Mouse (Mus musculus): ENCODE data around the gene Gm49661.

Gene Gm49661

GRCm38 (mm10) chr8:84969241-84970134, at the start of gene Gm49661, which contains the start of the genes Prdx2 and Rnaseh2a:
Gene Gm49661 (minus strand): TSS chr8:84969433.
Gene Prdx2 (plus strand): TSS chr8:84969587.
Gene Rnaseh2a (minus strand): TSS chr8:84969767.
- TF ChIP-seq NANOG (IDR thresholded peaks at IDR 0.05; ENCODE audit: borderline replicate concordance, low read length) (no peak), CTCF (conservative IDR thresholded peaks at IDR 0.05; ENCODE audit: low read length) (no peak), POU5F1 (IDR thresholded peaks at IDR 0.05; ENCODE audit: borderline replicate concordance, low read length) (no peak)
- Histone ChIP-seq H3K4me3 (replicated peaks; ENCODE audit: low read length) (peak within 1 kb of the TSS; percentile 86), H3K27me3 (ENCODE audit: insufficient read depth, low read length) (no peaks in the 10 kb centered on the region), H3K36me3 (ENCODE audit: insufficient read depth, low read length) (peaks cover 46% of the 10 kb centered on the region), H3K4me1 (replicated peaks; ENCODE audit: low read depth, low read length) (peaks cover 64% of the 10 kb centered on the region), H3K9me3 (ENCODE audit: low read length) (no peaks in the 10 kb centered on the region)

GRCm38 (mm10) chr8:85017209-85017608, 48.0 kb upstream of the Gm49661 start:
- peaks cover 25% of the 10 kb centered on the region for H3K27me3 ChIP-seq (ENCODE audit: insufficient read depth, low read length)
- H3K9me3 ChIP-seq (ENCODE audit: low read length) = no peaks in the 10 kb centered on the region
- TF ChIP-seq NANOG (IDR thresholded peaks at IDR 0.05; ENCODE audit: borderline replicate concordance, low read length) (no peak), POU5F1 (IDR thresholded peaks at IDR 0.05; ENCODE audit: borderline replicate concordance, low read length) (no peak), CTCF (conservative IDR thresholded peaks at IDR 0.05; ENCODE audit: low read length) (no peak)
- peaks cover 75% of the 10 kb centered on the region for H3K4me1 ChIP-seq (replicated peaks; ENCODE audit: low read depth, low read length)
- H3K36me3 ChIP-seq (ENCODE audit: insufficient read depth, low read length) = peaks cover 55% of the 10 kb centered on the region
- H3K4me3 ChIP-seq (replicated peaks; ENCODE audit: low read length) = no peak overlapping the region

- Histone ChIP-seq H3K36me3 (ENCODE audit: insufficient read depth, low read length) (peaks cover 50% of the 10 kb centered on the region), H3K4me1 (replicated peaks; ENCODE audit: low read depth, low read length) (peaks cover 71% of the 10 kb centered on the region), H3K27me3 (ENCODE audit: insufficient read depth, low read length) (peaks cover 28% of the 10 kb centered on the region), H3K4me3 (replicated peaks; ENCODE audit: low read length) (no peak overlapping the region; the same call in 1 of the 2 replicates), H3K9me3 (ENCODE audit: low read length) (no peaks in the 10 kb centered on the region)
- no peak for TF ChIP-seq CTCF (conservative IDR thresholded peaks at IDR 0.05; ENCODE audit: low read length)
- TF ChIP-seq NANOG (IDR thresholded peaks at IDR 0.05; ENCODE audit: borderline replicate concordance, low read length) = no peak
- TF ChIP-seq POU5F1 (IDR thresholded peaks at IDR 0.05; ENCODE audit: borderline replicate concordance, low read length) = no peak
Measured at GRCm38 (mm10) chr8:85016724-85017123, 47.5 kb upstream of the Gm49661 start.

GRCm38 (mm10) chr8:85014431-85014830, 45.2 kb upstream of the Gm49661 start, which contains the start of gene Best2:
Gene Best2 (minus strand): TSS chr8:85014531.
- H3K4me1 ChIP-seq (replicated peaks; ENCODE audit: low read depth, low read length) = peaks cover 63% of the 10 kb centered on the region

GRCm38 (mm10) chr8:85013230-85013840, 44.1 kb upstream of the Gm49661 start:
- Histone ChIP-seq H3K9me3 (ENCODE audit: low read length) (no peaks in the 10 kb centered on the region), H3K36me3 (ENCODE audit: insufficient read depth, low read length) (peaks cover 16% of the 10 kb centered on the region), H3K4me3 (replicated peaks; ENCODE audit: low read length) (peak overlapping the region; percentile 72), H3K4me1 (replicated peaks; ENCODE audit: low read depth, low read length) (peaks cover 61% of the 10 kb centered on the region), H3K27me3 (ENCODE audit: insufficient read depth, low read length) (peaks cover 50% of the 10 kb centered on the region)
- TF ChIP-seq CTCF (conservative IDR thresholded peaks at IDR 0.05; ENCODE audit: low read length) (peak; percentile 90), POU5F1 (IDR thresholded peaks at IDR 0.05; ENCODE audit: borderline replicate concordance, low read length) (no peak)

More at GRCm38 (mm10) chr8:85014431-85014830, 45.2 kb upstream of the Gm49661 start, which contains the start of gene Best2:
- TF ChIP-seq CTCF (conservative IDR thresholded peaks at IDR 0.05; ENCODE audit: low read length) (no peak), POU5F1 (IDR thresholded peaks at IDR 0.05; ENCODE audit: borderline replicate concordance, low read length) (no peak), NANOG (IDR thresholded peaks at IDR 0.05; ENCODE audit: borderline replicate concordance, low read length) (no peak)
- H3K9me3 ChIP-seq (ENCODE audit: low read length) = no peaks in the 10 kb centered on the region
- peaks cover 43% of the 10 kb centered on the region for H3K27me3 ChIP-seq (ENCODE audit: insufficient read depth, low read length)
- H3K4me3 ChIP-seq (replicated peaks; ENCODE audit: low read length) = peak within 1 kb of the TSS; percentile 72
- peaks cover 27% of the 10 kb centered on the region for H3K36me3 ChIP-seq (ENCODE audit: insufficient read depth, low read length)

- Histone ChIP-seq H3K9me3 (ENCODE audit: low read length) (no peaks in the 10 kb centered on the region), H3K27me3 (ENCODE audit: insufficient read depth, low read length) (peaks cover 57% of the 10 kb centered on the region), H3K36me3 (ENCODE audit: insufficient read depth, low read length) (no peaks in the 10 kb centered on the region), H3K4me3 (replicated peaks; ENCODE audit: low read length) (0 out of 2 replicates have a peak overlapping the region, but pooled peaks have one; percentile 13), H3K4me1 (replicated peaks; ENCODE audit: low read depth, low read length) (peaks cover 52% of the 10 kb centered on the region)
- TF ChIP-seq NANOG (IDR thresholded peaks at IDR 0.05; ENCODE audit: borderline replicate concordance, low read length) = no peak
- no peak for TF ChIP-seq POU5F1 (IDR thresholded peaks at IDR 0.05; ENCODE audit: borderline replicate concordance, low read length)
- TF ChIP-seq CTCF (conservative IDR thresholded peaks at IDR 0.05; ENCODE audit: low read length) = no peak
Measured at GRCm38 (mm10) chr8:85011242-85011641, 42.0 kb upstream of the Gm49661 start.

GRCm38 (mm10) chr8:85007686-85008085, 38.5 kb upstream of the Gm49661 start:
- TF ChIP-seq CTCF (conservative IDR thresholded peaks at IDR 0.05; ENCODE audit: low read length) (peak; percentile 62), NANOG (IDR thresholded peaks at IDR 0.05; ENCODE audit: borderline replicate concordance, low read length) (no peak), POU5F1 (IDR thresholded peaks at IDR 0.05; ENCODE audit: borderline replicate concordance, low read length) (no peak)
- H3K9me3 ChIP-seq (ENCODE audit: low read length) = no peaks in the 10 kb centered on the region
- peaks cover 39% of the 10 kb centered on the region for H3K4me1 ChIP-seq (replicated peaks; ENCODE audit: low read depth, low read length)
- peaks cover 7% of the 10 kb centered on the region for H3K36me3 ChIP-seq (ENCODE audit: insufficient read depth, low read length)
- H3K27me3 ChIP-seq (ENCODE audit: insufficient read depth, low read length) = peaks cover 34% of the 10 kb centered on the region
- H3K4me3 ChIP-seq (replicated peaks; ENCODE audit: low read length) = peak overlapping the region; percentile 67

- peaks cover 71% of the 10 kb centered on the region for H3K4me1 ChIP-seq (replicated peaks; ENCODE audit: low read depth, low read length)
- H3K4me3 ChIP-seq (replicated peaks; ENCODE audit: low read length) = peak overlapping the region; percentile 59
- peaks cover 73% of the 10 kb centered on the region for H3K36me3 ChIP-seq (ENCODE audit: insufficient read depth, low read length)
- H3K9me3 ChIP-seq (ENCODE audit: low read length) = no peaks in the 10 kb centered on the region
- TF ChIP-seq CTCF (conservative IDR thresholded peaks at IDR 0.05; ENCODE audit: low read length) (peak; percentile 71), POU5F1 (IDR thresholded peaks at IDR 0.05; ENCODE audit: borderline replicate concordance, low read length) (no peak)
- no peaks in the 10 kb centered on the region for H3K27me3 ChIP-seq (ENCODE audit: insufficient read depth, low read length)
Measured at GRCm38 (mm10) chr8:84997649-84998295, 28.5 kb upstream of the Gm49661 start.
